Mouse (Mus musculus) layer of hippocampus, adult 18-20 months (tissue): ENCODE results near the gene Cars. TPM values are rescaled to one million over a fixed set of nuclear protein-coding genes. Genes with fewer than 3 reads are reported as not detected.
"Not testable (repeated sequence)": the region's sequence is repeated elsewhere in the genome, so short reads cannot be mapped to it uniquely, and the experiment has no call there.

ENCODE experiments used
- DNase-seq, 2 experiments: peaks; one replicate each; pipeline ENCODE4 v3.0.0; 2022; ENCODE audit warnings: low spot score in 2 of 2
- long read RNA-seq: library from polyadenylated mRNA; stranded (forward); transcript quantifications from one replicate; pipeline ENCODE4 v2.0.0, GENCODE M21; 2021
- total RNA-seq, 2 experiments: library from RNA; stranded (reverse); gene quantifications; 2 replicates each; pipeline ENCODE4 v1.2.3; 2021

The Cars gene
- total RNA-seq = 10 to 100 TPM; 38.4 to 53.4 TPM
- long read RNA-seq, transcript Cars-201 (23 exons, 3,222 nt) = minor isoform, 11 of 42 reads
- long read RNA-seq, transcript Cars-202 (22 exons, 2,462 nt) = major isoform, 19 of 42 reads
- long read RNA-seq, partial matches to known transcripts = 4 of 42 reads
- long read RNA-seq, other reads (novel, unspliced or antisense) = 8 of 42 reads

GRCm38 (mm10) chr7:143599428-143600230, at the start of gene Cars:
Gene Cars (minus strand): TSS chr7:143600090.
- peak; percentile 92 to 95 for DNase-seq

- DNase-seq = peak; percentile 71 to 78
Observed at GRCm38 (mm10) chr7:143649034-143649768, 49.3 kb upstream of the Cars start, which contains the start of gene Tnfrsf22. Gene Tnfrsf22 (minus strand): TSS chr7:143649661.

GRCm38 (mm10) chr7:143643949-143644348, 44.1 kb upstream of the Cars start:
- not testable (repeated sequence) for DNase-seq

- DNase-seq = no peak
Observed at GRCm38 (mm10) chr7:143636674-143637073, 36.8 kb upstream of the Cars start.

GRCm38 (mm10) chr7:143631503-143631902, 31.6 kb upstream of the Cars start:
- DNase-seq = no peak

- DNase-seq = no peak
Observed at GRCm38 (mm10) chr7:143629501-143629900, 29.6 kb upstream of the Cars start.

GRCm38 (mm10) chr7:143628540-143628939, 28.6 kb upstream of the Cars start, which contains the start of gene Tnfrsf26:
Gene Tnfrsf26 (minus strand): TSS chr7:143628722.
- DNase-seq = no peak

- no peak for DNase-seq
Observed at GRCm38 (mm10) chr7:143627555-143628286, 27.8 kb upstream of the Cars start.

GRCm38 (mm10) chr7:143626178-143626577, 26.3 kb upstream of the Cars start:
- DNase-seq = no peak

- no peak for DNase-seq
Observed at GRCm38 (mm10) chr7:143625151-143625550, 25.3 kb upstream of the Cars start.

- DNase-seq = no peak
Observed at GRCm38 (mm10) chr7:143624561-143624960, 24.7 kb upstream of the Cars start.

- no peak for DNase-seq
Observed at GRCm38 (mm10) chr7:143620951-143621350, 21.1 kb upstream of the Cars start.

GRCm38 (mm10) chr7:143614404-143615135, 14.7 kb upstream of the Cars start:
- DNase-seq = no peak

GRCm38 (mm10) chr7:143612215-143612614, 12.3 kb upstream of the Cars start:
- no peak for DNase-seq

- DNase-seq = no peak
Observed at GRCm38 (mm10) chr7:143605321-143605720, 5.4 kb upstream of the Cars start.

GRCm38 (mm10) chr7:143604889-143605288, 5.0 kb upstream of the Cars start:
- no peak for DNase-seq

GRCm38 (mm10) chr7:143601705-143602104, 1.8 kb upstream of the Cars start:
- DNase-seq = no peak

- DNase-seq = no peak
Observed at GRCm38 (mm10) chr7:143600231-143600740, 396 bp upstream of the Cars start.

- no peak for DNase-seq
Observed at GRCm38 (mm10) chr7:143594865-143595264, 5.0 kb downstream of the Cars start.

- no peak for DNase-seq
Observed at GRCm38 (mm10) chr7:143592255-143592654, 7.6 kb downstream of the Cars start.
